Mouse (Mus musculus): Measurements from ENCODE around the gene Tmem200b.

- no peak for TF ChIP-seq POLR2A (IDR thresholded peaks at IDR 0.05; ENCODE audit: insufficient read length, low read depth)
- no peak for TF ChIP-seq POLR2AphosphoS2 (IDR thresholded peaks at IDR 0.05; ENCODE audit: insufficient read length, low read depth)
These were observed 48.8 kb upstream of the Tmem200b start for GRCm38 (mm10) chr4:131872672-131873292.

Data from myocyte (in vitro differentiated cells).